15 mouse cellular contexts compared by ENCODE assay signal in the genomic region with DNA sequence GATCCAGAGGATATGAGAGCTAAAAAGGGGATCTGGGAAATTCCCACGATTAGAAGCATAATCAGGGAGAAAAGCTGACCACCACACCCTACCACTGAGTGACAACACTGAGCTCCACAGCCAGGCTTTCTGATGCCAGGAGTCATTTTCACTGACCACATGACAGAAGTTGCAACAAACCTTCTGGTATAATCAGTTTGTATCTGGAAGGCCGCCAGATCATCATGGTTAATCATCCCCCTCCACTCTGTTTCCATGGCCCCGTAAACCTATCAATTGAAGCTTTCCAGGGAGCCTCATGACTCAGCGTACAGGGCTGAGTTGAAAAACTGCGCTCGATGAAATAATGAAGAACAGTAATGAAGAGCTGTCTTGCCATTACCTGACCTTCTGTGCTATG.
DNase-seq lines count a peak whose midpoint lies in the region; ATAC-seq lines count a peak whose summit lies in the region.
"Had no signal": no experiment of that assay in that cellular context is flagged by ENCODE, and none has a peak within 500 bp of the region (broad histone marks: within the 10 kb centered on the region; RNA-seq: fewer than 3 reads in every experiment).

No protein-coding gene starts in this region.

- DNase-seq in cerebellum, postnatal 10 days = peak; percentile 36 to 55
- no peak for DNase-seq in cerebellum, postnatal 25 days
- DNase-seq in left cerebral cortex, postnatal 4 days = peak; percentile 11
- DNase-seq in left cerebral cortex, postnatal 14 days (ENCODE audit: low spot score in 2 of 2) = no peak
- DNase-seq in adrenal gland, postnatal 14 days = peak; percentile 64
- no peak for DNase-seq in right cerebral cortex, adult 2 months (ENCODE audit: low spot score in 2 of 2)
- DNase-seq: B cell, adult 2 months; cerebellum, adult 9-11 months; heart, postnatal 4 days; layer of hippocampus, adult 9-11 months; liver, postnatal 0 days; lung, postnatal 14 days had no signal

- ATAC-seq in erythroblast, adult 5-6 weeks (replicated peaks; ENCODE audit: low FRiP score, poor library complexity, severe bottlenecking) = no peak
- ATAC-seq: forebrain, embryonic 15.5 days; hindbrain, postnatal 0 days; liver, postnatal 0 days had no signal

- intact Hi-C loops in left cerebral cortex, postnatal 4 days (cut with DNase I) = no loop called here
- intact Hi-C loops in left cerebral cortex, postnatal 14 days (cut with DNase I) = no loop called here

Comparison
In these comparisons a context has a peak if more than half of its experiments do, and no peak if none do; other contexts are left out.
1. DNase-seq: peak in cerebellum, postnatal 10 days (2 of 2), left cerebral cortex, postnatal 4 days (single experiment) and adrenal gland, postnatal 14 days (single experiment); none in cerebellum, postnatal 25 days (0 of 2), left cerebral cortex, postnatal 14 days (0 of 2) and right cerebral cortex, adult 2 months (0 of 2).